Mouse (Mus musculus): Measurements from ENCODE around the gene Gab2.

Gene Gab2

DNA sequence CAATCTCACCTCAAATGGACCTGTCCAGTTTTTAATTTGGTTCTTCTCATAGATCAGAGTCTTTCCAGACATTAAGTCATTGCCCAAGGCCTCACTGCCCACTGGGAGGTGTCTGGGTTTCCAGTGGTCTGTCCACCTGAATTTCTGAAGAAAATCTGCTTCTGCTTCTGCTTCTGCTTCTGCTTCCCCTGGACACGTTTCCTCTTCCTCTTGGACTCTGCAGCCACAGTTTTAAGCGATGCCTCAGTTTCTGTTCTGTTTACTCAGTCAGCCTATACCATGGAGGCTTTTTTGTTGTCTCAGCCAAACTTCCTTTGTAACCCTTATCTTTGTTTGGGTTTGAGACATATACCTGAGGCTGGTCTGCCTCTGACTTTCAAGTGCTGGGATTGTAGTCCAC, 170.3 kb downstream of the Gab2 start:
- no peak for DNase-seq (ENCODE audit: low spot score)

DNA sequence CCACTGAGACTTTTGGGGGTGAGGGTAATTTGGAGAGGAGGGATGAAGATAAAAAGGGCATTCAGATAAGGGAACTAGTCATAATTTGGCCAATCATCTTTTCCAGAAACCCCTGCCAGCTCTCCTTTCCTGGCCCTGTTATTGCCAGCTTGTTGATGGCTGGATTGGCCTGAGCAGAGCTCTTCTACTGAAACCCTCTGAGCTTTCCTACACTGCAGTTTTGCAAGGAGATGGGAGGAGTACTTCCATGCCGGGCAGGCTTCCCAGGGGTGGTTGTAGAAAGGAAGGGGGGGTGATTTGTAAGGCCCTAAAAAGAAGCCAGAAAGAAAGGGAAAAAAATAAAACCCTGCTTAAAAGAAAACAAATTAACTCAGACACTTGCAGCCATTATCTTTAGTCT, 181.2 kb downstream of the Gab2 start:
- DNase-seq (ENCODE audit: low spot score): no peak

DNA sequence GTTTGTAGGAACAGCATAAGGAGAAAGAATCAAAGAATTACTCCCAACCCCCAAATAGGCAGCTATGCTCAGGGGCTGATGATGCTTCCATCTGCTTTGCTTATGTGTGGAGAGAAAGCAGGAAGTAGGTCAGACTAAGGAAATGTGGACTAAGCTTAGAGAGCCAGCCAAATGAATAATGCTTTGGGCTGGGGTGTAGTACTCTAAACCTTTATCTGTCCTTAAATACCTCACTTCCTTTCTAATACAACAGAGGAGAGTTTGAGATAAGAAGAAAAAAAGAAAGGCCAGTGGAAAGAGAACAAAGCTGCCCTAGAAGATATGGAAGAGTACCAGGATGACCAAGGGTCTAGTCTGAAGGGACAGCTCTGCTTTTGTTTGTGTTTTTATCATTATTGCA, 189.0 kb downstream of the Gab2 start:
- DNase-seq (ENCODE audit: low spot score): no peak

DNA sequence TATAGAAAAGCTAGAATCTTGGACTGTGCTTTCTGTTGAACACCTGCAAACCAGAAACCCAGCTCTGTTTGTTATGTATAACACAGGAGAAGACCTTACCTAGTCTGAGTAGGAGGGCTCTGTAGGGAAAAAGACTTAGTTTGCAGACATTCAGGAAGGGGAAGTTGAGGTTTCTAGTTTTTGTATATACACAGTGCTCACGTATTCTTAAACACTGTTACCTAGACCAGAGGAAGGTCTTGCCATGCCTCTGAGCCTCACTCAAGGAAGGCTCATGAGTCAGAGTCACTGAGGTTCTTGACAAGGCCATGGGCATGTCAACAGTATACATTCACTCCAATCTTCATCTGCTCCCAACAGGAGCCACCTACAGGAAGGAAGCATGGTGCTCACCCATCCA, 189.7 kb downstream of the Gab2 start:
- DNase-seq (ENCODE audit: low spot score): no peak

DNA sequence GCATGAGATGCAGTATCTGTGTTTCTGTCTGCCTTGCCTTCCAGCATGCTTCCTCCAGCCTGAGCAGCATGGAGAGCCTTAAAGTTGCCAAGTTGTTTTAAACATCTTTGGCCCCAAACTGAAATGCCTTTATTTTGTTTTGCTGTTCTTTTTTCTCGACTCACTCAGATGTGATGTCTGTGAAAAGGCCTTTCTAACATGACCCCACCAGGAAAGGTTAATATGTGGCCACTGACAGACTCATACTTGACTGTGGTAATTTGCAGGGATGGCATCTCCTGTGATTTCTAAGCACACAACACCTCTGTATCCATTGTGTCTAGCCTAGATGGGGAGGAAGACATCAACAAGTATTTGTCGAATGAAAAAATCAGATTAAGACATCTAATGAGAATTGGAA, 215.6 kb downstream of the Gab2 start:
- no peak for DNase-seq (ENCODE audit: low spot score)

DNA sequence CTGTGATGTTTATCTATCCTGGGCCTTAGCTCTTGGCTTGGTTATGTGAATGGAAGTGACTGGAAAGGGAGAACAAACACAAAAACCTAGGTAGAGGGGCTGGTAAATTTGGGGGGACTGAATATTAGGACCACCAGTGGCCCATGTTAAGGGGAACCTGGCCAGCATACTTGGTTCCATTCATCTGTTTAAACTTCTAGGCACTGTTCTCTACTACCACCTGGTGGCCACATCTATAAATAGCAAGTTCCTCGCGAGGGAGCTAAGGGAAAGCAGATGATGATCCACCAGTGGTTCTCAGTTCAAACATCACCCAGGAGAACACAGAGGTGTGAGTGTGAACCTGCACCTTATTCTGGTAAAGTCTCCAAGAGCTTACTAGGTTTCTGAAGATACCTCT, 216.1 kb downstream of the Gab2 start:
- DNase-seq (ENCODE audit: low spot score): no peak

DNA sequence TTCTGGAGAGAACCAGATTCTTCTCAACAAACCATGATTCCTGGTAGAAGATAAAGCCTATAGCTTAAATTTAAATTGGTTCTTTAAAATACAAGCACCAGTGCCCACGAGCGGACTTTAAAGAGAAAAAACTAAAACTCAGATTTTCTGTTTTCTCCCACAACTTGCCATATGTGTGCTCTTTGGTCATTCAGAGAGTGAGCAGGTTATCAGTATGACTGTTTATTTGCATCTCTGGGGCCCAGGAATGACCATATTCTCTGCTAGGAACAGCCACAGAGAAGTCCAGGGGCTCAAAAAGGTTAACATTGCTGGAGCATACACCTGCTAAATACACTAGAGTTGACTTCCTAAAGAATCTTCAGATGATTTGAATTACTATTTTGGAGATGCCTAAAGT, 216.9 kb downstream of the Gab2 start:
- no peak for DNase-seq (ENCODE audit: low spot score)

DNA sequence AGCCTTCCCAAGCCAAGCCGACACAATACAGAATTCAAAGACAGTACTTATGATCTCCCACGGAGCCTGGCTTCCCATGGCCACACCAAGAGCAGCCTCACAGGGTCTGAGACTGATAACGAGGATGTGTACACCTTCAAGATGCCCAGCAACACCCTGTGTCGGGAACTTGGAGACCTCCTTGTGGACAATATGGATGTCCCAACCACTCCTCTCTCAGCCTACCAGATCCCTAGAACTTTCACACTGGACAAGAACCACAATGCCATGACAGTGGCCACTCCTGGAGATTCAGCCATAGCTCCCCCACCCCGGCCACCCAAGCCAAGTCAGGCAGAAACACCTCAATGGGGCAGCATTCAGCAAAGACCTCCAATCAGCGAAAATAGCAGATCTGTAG, 217.6 kb downstream of the Gab2 start:
- no peak for DNase-seq (ENCODE audit: low spot score)

DNA sequence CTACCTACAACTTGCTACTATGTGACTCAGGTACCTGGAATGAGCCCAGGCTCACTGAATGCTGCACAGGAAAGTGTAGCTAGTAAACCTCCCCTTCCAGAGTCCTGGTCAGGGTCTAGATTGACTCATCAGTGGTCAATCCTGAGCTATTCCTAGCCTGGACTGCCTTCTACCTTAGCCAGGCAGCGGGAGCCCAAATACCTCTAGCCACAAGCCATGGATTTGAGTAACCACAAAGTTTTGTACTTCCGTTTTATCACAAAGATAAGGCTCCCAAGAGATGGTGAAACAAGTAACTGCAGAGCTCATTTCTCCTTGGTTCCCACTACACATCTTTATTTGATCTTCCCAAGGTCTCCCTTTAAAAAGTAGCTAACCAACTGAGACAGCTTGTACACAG, 219.5 kb downstream of the Gab2 start:
- DNase-seq (ENCODE audit: low spot score): no peak

DNA sequence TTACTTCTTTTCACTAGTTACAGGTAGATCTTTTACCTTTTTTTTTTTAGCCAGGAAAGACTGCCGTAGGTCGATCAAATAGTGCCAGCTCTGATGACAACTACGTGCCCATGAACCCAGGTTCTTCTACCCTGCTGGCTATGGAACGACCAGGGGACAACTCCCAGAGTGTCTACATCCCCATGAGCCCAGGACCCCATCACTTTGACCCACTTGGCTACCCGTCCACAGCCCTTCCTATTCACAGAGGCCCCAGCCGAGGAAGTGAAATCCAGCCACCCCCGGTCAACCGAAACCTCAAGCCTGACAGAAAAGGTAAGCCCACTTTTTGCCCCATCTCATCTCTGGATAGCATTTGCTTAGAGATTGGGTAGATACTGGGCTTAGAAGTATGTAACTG, 219.9 kb downstream of the Gab2 start:
- no peak for DNase-seq (ENCODE audit: low spot score)

DNA sequence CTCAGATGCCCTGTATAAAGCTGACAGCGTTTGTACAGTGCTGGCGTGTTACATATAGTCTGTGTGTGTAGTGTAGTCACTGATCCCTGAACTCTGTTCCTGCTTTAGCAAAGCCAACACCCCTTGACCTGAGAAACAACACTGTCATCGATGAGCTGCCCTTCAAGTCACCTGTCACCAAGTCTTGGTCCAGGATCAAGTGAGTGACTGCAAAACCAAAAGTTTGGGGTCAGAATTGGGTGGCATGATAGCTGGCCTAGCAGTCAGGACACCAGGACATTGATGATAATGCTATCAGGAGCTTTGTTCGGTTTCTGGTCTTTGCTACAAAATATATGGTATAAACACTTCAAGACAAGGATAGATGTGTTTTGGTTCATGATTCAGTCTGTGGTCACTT, 220.9 kb downstream of the Gab2 start:
- no peak for DNase-seq (ENCODE audit: low spot score)

DNA sequence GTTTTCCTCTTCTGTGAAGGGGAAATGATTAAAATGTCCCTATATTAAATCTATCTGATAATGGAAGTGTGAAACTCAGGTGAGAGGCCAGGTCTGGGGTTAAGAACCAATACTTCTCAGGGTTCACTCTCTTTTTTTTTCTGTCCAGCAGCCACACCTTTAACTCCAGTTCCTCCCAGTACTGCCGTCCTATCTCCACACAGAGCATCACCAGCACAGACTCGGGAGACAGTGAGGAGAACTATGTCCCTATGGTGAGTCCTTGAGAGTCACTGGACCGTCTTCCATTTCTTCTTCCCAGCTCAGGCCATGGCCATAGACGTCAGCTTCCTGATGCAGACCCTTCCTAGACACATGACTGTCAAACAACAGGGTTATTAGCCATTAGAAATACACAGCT, 221.5 kb downstream of the Gab2 start:
- DNase-seq (ENCODE audit: low spot score): no peak

DNA sequence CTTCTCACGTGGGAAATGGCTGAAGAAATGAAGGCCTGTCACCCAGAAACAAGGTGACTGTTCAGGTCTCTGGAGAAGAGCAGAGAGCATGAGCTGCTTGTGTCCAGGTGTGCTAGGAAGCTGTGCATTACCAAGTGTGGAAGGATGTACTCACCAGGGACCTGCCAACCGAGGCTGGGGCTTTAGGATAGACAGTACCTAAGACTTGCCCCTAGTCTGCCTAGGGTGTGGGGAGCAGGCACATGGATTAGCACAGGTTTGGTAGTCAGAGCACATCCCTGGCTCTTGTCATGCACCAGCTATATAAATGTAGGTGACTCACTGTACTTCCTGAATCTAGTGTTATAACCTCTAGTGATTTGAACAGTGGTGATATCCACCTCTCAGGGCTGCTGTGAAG, 222.2 kb downstream of the Gab2 start:
- DNase-seq (ENCODE audit: low spot score): no peak

DNA sequence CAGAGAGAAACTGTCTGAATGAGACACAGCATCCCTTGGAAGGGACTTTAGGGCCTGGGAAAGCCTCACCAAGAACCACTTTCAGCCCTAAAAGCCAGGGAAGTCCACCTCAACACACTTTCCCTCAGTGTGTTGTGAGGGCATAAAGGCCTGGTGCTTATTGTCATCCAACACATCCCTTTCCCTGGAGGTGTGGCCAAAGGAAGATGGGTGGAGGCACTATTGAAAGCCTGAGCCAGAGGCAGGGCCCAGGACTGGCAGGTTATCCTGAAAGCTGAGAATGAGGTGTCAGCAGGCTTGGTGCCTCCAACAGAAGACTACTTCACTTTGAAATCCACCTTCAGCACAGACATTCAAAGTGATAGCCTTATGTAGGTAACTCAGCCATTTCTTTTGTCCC, 223.1 kb downstream of the Gab2 start:
- DNase-seq (ENCODE audit: low spot score): no peak

DNA sequence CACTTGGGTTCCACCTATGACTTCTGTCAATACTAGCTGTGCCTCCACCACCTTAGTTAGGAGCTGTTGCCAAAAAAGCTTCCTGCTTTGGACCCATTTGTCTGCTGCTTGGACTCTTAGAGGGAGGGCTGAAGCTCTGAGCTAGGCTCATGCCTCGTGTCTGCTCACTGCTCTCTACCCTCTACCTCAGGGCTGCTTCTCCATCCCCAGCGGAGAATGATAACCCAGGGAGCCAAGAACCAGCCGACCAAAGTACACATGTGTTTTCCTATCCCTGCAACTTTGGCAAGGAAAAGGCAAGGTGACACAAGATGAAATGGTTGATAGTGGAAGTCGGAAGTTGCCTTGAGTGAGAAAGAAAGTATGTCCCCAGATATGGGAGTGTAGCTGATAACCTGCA, 223.8 kb downstream of the Gab2 start:
- no peak for DNase-seq (ENCODE audit: low spot score)

DNA sequence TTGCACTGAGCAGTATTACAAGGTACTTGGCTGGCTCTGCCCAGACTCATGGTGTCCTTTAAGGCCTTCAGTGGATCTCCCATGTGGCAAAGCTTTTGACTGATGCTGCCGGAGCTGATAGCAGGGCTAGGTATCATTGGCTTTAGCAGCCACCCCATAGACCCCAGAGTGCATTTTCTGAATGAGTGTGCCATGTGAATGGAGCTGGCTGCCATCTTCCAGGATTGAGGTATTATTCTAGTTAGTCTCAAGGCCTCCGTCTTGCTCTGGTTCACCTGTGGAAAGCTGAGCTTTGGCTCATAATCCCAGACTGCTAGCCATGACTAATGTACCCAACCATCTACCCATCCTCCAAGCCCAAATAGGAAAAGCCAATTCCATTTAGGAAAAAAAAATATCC, 225.4 kb downstream of the Gab2 start:
- DNase-seq (ENCODE audit: low spot score): no peak

DNA sequence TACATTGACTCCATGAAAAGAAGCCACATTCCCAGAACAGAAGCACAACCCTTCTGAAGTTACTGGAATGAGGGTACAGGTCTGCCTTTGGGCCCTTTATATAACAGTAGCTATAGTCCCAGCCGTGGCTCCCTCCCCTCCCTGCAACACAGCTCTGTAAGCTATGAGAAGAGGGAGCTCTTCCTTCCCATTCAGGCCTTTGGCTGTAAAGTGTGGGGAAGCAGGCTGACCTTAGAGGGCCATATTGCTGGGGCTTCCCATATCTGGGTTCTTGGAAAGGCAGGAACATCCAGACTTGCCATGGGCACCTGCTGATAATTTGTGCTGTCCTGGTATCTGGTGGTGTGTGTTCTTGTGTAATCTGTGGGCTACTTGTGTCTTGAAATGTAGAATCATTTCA, 226.2 kb downstream of the Gab2 start:
- no peak for DNase-seq (ENCODE audit: low spot score)

DNA sequence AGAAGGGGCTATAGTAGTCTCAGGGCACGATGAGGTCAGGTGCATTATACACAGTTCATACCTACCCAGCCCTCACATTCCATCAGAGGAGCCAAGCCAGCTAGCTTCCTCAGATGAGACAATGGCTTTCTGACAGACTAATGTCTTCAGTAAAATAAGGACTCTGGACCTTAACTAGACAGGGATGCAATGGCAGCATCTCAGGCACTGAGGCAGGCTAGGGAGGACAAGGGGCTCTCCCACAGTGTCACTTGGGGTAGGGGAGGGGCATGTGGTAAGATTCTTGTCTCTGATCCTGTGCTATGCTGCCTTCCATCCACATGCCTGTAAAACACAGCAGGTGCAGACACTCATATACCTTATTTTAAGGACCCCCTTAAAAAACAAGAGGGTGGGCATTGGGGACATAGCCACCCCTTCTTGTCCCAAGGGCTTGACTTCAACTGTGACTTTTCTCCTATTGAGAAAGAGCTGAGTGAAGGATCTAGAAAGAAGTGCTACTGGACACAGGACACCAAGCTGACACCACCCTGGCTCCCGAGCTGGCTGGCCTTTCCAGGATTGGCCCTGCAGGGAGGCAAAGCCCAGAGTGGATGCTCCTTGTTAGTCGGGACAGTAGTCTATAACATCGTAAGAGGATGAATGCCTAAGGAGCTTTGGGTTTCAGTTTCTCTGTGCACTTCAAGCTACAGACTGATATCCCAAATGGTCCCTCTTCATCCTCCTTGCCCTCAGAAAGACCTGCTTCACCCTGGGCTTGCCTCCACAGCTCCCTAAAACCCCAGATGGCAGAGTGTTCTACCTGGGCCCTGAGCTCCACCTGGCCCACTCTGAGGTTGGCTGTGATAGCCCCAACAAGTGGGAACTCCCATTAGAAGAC, 228.3 kb downstream of the Gab2 start:
- DNase-seq (ENCODE audit: low spot score): no peak

DNA sequence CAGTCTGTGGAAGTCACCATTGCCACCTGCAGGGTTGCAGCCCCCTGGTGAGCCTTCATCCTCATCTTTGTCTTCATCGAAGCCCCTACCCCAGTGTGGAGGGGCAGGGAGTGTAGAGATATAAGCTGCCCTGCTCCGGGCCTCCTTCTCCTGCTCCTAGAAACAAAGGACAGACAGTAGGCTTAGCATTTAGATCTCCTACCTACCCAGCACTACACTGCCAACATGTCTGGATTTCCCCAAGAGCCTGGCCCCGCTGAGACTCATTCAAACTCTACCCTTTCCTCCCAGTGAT, 228.9 kb downstream of the Gab2 start:
- no peak for DNase-seq (ENCODE audit: low spot score)

DNA sequence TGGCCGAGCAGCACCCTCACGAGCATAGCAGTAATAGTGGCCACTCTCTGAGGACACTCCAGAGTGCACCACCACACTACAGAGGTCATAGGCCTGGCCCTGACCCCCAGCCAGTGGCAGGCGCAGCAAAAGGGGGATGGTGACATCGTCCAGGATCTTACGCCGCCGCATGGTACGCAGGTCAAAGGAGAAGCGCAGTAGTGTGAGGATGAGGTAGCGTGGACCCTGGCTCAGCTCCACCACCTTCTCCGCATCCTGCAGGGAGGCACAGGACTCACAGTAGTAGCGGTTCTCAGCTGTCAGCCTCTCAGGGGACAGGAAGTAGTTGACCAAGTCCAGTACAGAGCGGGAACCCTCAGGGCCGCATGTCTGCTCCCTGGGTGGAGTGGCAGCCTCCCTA, 230.2 kb downstream of the Gab2 start:
- no peak for DNase-seq (ENCODE audit: low spot score)

DNA sequence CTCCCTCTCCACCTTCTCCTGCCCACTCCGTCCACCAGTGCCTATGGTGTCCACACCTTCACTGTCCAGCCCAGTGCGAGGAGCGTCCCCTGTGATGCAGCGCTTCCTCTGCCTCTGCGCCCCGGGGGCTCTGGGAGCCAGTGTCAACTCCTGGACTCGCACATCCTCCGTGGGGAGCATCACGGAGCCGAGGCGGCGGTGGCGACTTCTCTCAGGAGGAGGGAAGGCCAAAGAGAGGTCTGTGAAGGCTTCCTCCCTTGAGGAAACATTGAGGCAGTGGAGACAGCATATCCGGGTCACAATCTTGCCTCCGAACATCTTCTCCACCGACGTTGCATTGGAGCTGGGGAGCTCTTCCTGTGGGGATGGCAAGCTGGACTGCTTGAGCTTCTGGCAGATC, 230.8 kb downstream of the Gab2 start:
- DNase-seq (ENCODE audit: low spot score): no peak

DNA sequence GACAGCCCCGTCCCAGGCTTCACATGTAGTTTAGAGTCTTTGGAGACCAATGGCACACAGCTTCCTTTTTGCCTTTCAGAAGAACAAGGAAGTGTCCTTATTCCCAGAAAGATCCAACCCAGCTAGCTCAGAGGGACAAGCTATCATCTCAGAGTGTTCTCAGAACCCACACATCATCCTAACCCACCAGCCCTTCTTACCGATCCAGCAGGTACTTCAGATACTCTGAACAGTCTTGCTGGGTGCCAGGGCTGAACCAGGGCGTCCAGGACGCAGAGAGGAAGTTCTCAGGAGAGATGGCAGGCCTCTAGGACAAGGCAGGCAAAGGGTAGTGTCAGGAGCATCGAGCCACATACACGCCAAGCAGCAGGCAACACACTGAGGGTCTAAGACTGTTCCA, 231.5 kb downstream of the Gab2 start:
- no peak for DNase-seq (ENCODE audit: low spot score)

DNA sequence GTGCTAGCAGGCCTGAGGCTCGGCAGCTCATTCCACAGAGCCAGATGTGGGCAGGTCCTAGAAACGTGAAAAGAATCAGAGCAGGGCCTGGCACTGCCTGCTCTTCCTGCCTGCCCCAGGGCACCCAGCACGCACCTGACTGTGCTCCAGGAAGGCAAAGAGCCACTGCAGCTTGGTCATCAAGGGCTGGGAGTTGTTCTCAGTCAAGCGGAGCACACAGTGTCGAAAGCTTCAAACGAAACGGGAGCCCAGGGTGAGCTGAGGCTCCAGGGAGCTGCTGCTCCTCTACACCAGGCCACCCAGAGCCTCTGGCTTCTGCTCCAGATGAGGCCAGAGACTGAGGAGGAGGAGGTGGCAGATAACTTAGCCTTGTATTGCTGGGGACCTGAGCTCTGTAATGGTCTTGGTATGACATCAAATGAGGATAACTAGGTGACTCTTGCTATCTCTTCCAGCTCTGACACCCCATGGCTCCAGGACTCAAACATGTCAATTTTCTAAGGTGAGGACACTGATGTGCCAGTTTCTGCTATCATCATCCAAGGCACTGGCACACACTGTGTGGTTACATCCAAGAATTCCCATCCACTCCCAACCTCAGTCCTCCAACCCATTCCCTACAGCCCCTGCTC, 232.1 kb downstream of the Gab2 start:
- DNase-seq (ENCODE audit: low spot score): no peak

DNA sequence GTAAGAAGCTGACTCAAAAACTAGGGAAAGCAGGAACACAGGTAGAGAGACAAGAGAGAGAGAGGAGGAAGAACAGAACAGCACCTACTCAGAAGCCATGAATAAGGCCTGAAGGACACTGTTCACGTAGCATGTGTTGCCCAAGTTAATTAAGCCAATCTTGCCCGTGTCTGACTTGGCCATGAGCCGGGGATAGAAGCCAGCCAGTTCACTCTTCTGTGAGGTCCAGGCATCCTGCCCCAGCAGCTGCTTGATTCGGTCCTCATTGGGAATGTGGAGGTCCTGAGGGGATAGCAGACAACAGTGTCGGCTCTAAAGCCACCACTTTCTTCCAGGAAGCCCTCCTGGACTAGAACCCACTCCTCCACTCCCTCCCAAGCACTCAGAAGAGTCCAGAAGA, 233.3 kb downstream of the Gab2 start:
- DNase-seq (ENCODE audit: low spot score): no peak
